Mouse (Mus musculus) embryonic facial prominence, embryonic 15.5 days (tissue): ENCODE data around the gene Prkch. TPM values are rescaled to one million over a fixed set of nuclear protein-coding genes. Genes with fewer than 3 reads are reported as not detected.

Experiments used
- ATAC-seq: fragments of 200-750 bp; cut with Nextera tagmentation; 2 replicates; pipeline ENCODE4 v1.8.0; 2017; ENCODE audit warnings: low read depth, moderate TSS enrichment; ENCODE audit not compliant: insufficient number of reproducible peaks, low FRiP score, low TSS enrichment
- H3K27ac ChIP-seq: fragments of 300-500 bp; sonication (generic); replicated peaks from 2 replicates; pipeline ENCODE4 v1.5.1; 2015; ENCODE audit warnings: mild to moderate bottlenecking, inconsistent platforms
- H3K27me3 ChIP-seq: fragments of 300-500 bp; sonication (generic); 2 replicates; pipeline ENCODE4 v1.6.1; 2015; ENCODE audit warnings: inconsistent platforms
- H3K36me3 ChIP-seq: fragments of 300-500 bp; sonication (generic); 2 replicates; pipeline ENCODE4 v1.6.1; 2015; ENCODE audit warnings: mild to moderate bottlenecking, inconsistent platforms
- H3K4me1 ChIP-seq: fragments of 300-500 bp; sonication (generic); 2 replicates; pipeline ENCODE4 v1.6.1; 2015; ENCODE audit warnings: inconsistent platforms
- H3K4me2 ChIP-seq: fragments of 300-500 bp; sonication (generic); replicated peaks from 2 replicates; pipeline ENCODE4 v1.6.1; 2015; ENCODE audit warnings: mild to moderate bottlenecking, inconsistent platforms
- H3K4me3 ChIP-seq: fragments of 300-500 bp; sonication (generic); replicated peaks from 2 replicates; pipeline ENCODE4 v1.5.1; 2015; ENCODE audit warnings: mild to moderate bottlenecking, inconsistent platforms
- H3K9ac ChIP-seq: fragments of 300-500 bp; sonication (generic); 2 replicates; pipeline ENCODE4 v1.6.1; 2015; ENCODE audit warnings: inconsistent platforms
- H3K9me3 ChIP-seq: fragments of 300-500 bp; sonication (generic); replicated peaks from 2 replicates; pipeline ENCODE4 v1.6.1; 2016; ENCODE audit warnings: inconsistent platforms
- WGBS: fragments of 180-500 bp; shearing (Covaris S2); methylation state at CpG from one replicate; pipeline ENCODE4 v1.1.7; 2015; 5-methylcytosine and 5-hydroxymethylcytosine counted together
- polyA plus RNA-seq: library from polyadenylated mRNA; unstranded; fragments of >200 nt; fragmentation: Nextera tagmentation; extraction: Ambion mirVana; gene quantifications from 2 replicates; pipeline ENCODE4 v1.2.1, GENCODE M21; 2015

Gene Prkch
- polyA plus RNA-seq, 1 experiment from 2014 or later, result 21.0 TPM

DNA sequence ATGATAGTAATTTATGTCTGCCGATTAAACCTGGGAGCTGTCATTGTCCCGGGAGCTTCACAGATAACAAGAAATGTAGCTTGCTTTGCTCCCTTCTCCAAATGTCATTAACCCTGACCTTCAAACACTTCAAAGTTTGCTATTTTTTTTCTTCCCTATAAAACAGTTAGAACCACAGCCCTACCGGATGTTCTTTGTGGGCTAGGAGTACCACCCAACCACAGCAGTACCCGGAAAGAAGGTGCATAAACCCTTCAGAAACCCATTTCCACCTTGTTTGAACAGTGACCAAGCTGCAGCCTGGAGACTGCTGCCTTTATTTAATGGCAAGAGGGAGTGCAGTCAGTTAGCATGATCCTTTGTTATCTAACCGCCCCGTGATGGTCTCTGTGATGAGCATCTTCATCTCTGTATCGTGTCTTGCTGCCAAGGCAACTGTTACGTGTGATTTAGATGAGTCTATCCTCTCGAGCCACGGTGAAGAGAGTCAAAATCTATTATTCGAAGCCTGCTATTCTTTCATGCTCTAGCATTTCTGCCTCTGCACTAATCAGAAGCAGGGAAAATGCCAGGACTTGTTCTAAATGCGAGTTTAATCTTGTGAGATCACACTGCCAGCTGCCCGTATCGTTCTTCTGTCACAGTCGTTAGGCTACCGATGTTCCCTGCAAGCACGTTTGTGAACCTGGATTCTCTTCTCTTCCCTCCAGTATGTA is 115.0 kb downstream of the Prkch start:
- 50% methylated on average over 17 of the region's 17 CpGs for WGBS
- Histone ChIP-seq H3K36me3 (no peaks in the 10 kb centered on the region), H3K9ac (no peak overlapping the region), H3K27ac (no peak overlapping the region), H3K4me1 (0 out of 2 replicates have a peak, but pooled peaks cover 14% of the 10 kb centered on the region), H3K4me2 (no peak overlapping the region), H3K27me3 (no peaks in the 10 kb centered on the region), H3K9me3 (no peaks in the 10 kb centered on the region), H3K4me3 (no peak overlapping the region)
- no peak for ATAC-seq

DNA sequence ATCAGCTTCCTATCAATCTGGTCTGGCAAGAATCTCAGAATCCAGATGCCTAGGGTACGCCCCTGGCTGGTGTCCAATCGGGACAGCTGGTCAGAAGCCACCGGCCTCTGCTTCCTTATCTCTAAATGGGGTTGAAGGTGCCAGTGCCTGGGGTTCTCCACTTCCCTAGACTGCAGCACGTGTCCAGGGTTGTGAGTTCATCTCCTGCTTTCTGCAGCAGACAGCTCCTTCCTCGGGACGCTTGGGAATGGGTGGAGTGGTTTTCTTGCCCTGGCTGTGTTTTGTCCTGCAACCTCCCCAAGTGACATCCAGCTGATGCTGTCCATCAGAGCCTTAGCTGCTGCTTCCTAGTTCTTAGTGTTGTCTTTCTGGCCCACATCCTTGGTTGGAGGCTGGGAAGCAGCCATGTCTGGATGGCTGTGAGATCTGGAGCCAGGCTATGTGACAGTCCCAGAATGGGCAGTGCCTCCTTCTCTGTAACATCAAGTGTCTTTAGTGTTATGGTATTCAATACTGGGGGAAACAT is 116.0 kb downstream of the Prkch start:
- Histone ChIP-seq H3K27ac (no peak overlapping the region), H3K9me3 (no peaks in the 10 kb centered on the region), H3K27me3 (no peaks in the 10 kb centered on the region), H3K36me3 (no peaks in the 10 kb centered on the region), H3K4me2 (no peak overlapping the region), H3K4me3 (no peak overlapping the region), H3K4me1 (0 out of 2 replicates have a peak, but pooled peaks cover 9% of the 10 kb centered on the region), H3K9ac (no peak overlapping the region)
- 67% methylated on average over 6 of the region's 6 CpGs for WGBS
- ATAC-seq, result no peak

DNA sequence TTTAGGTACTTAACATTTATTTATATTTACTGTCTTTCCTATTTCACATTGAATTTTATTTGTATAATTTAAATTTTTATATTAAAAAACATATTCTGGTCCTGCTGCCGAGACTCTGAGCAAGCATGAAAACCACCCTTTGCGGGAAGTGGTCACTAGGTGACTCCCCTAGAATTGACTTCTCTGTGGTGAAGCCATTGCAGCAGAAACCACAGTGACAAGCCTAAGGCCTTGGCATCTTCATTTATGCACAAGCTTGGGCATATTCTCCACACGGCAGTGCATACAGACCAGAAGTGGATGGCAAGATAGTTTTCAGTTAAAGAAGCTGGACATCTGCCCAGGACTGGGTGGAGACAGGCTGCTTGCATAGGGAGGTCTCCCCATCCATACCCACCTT is 117.4 kb downstream of the Prkch start:
- 83% methylated on average over 3 of the region's 3 CpGs for WGBS
- H3K9me3 ChIP-seq, result no peaks in the 10 kb centered on the region
- no peaks in the 10 kb centered on the region for H3K27me3 ChIP-seq
- H3K4me3 ChIP-seq, result no peak overlapping the region
- 0 out of 2 replicates have a peak, but pooled peaks cover 9% of the 10 kb centered on the region for H3K4me1 ChIP-seq
- no peak overlapping the region for H3K4me2 ChIP-seq
- no peaks in the 10 kb centered on the region for H3K36me3 ChIP-seq
- H3K27ac ChIP-seq, result no peak overlapping the region
- ATAC-seq, result no peak
- no peak overlapping the region for H3K9ac ChIP-seq

DNA sequence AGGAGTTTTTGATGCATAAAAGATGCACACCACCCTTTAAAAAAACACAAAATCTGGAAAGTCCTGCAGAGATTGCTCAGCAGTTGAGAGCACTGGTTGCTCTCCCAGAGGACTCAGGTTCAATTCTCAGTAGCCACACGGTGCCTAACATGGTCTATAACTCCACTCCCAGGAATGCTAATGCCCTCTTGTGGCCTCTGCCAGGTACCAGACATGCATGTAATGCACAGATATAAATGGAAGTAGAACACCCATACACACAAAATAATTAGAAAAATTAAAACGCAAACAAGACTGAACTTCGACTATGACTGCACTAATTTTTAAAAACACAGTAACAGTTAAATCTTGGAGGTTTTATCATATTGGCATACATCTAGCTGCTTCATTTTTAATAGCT is 119.8 kb downstream of the Prkch start:
- no peak overlapping the region for H3K9ac ChIP-seq
- no peaks in the 10 kb centered on the region for H3K27me3 ChIP-seq
- H3K4me1 ChIP-seq, result peaks cover 19% of the 10 kb centered on the region; the same call in 1 of the 2 replicates
- H3K9me3 ChIP-seq, result no peaks in the 10 kb centered on the region
- WGBS, result 82% methylated on average over 3 of the region's 3 CpGs
- no peak overlapping the region for H3K4me3 ChIP-seq
- H3K36me3 ChIP-seq, result no peaks in the 10 kb centered on the region
- ATAC-seq, result no peak
- H3K4me2 ChIP-seq, result no peak overlapping the region
- no peak overlapping the region for H3K27ac ChIP-seq

DNA sequence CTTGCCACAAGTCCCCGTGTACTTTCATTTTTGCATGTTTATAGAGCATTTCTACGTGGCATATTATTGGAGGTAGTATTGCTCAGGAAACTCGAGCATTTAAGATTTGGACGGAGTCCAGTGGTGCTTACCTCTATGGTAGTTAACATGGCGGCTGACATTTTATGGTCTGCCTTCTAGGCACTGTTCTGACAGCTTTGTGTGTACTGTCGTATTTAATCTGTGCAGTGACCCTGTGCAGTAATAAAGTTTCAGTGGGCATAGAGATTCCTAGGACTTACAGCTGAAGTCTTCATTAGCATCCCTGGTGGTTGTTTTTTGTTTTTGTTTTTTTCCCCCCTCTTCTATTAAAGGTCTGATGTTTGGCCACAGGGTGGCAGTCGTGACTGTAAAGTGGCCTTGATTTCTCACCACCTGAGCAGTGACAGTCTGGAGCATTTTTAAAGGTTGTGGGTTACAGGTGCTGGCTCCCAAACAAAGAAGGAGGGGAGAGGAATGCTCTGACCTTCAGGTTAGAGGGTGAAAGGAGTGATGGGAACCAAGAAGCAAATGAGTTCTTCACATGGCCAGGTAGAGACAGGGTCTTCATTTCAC is 120.6 kb downstream of the Prkch start:
- no peak for ATAC-seq
- H3K4me3 ChIP-seq, result no peak overlapping the region
- no peaks in the 10 kb centered on the region for H3K27me3 ChIP-seq
- H3K36me3 ChIP-seq, result no peaks in the 10 kb centered on the region
- no peak overlapping the region for H3K9ac ChIP-seq
- no peaks in the 10 kb centered on the region for H3K9me3 ChIP-seq
- H3K4me2 ChIP-seq, result no peak overlapping the region
- H3K27ac ChIP-seq, result no peak overlapping the region
- 38% methylated on average over 7 of the region's 7 CpGs for WGBS
- peaks cover 18% of the 10 kb centered on the region; the same call in 1 of the 2 replicates for H3K4me1 ChIP-seq

DNA sequence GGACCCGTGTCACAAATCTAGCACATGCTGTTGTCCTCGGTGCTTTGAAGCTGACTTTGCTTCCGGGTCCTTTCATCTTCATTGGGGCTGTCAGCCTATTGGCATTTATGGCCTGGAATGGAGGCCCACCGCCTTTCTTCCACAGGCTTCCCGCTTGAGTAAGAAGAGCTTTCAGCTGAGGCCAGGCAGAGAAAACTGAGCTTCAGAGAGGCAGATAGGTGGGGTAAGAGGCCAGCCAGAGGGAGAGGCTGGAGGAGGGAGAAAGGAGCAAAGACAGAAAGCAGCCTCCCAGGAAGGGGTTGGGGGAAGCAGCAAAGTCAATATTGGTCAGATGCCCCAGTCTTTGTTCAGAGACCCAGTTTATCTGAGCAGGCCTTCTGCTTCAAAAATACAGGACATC is 123.9 kb downstream of the Prkch start:
- H3K27ac ChIP-seq, result no peak overlapping the region
- H3K4me3 ChIP-seq, result no peak overlapping the region
- H3K27me3 ChIP-seq, result no peaks in the 10 kb centered on the region
- no peaks in the 10 kb centered on the region for H3K9me3 ChIP-seq
- no peak overlapping the region for H3K9ac ChIP-seq
- H3K4me2 ChIP-seq, result no peak overlapping the region
- no peaks in the 10 kb centered on the region for H3K36me3 ChIP-seq
- ATAC-seq, result no peak
- 44% methylated on average over 5 of the region's 5 CpGs for WGBS
- peaks cover 10% of the 10 kb centered on the region; the same call in 1 of the 2 replicates for H3K4me1 ChIP-seq

DNA sequence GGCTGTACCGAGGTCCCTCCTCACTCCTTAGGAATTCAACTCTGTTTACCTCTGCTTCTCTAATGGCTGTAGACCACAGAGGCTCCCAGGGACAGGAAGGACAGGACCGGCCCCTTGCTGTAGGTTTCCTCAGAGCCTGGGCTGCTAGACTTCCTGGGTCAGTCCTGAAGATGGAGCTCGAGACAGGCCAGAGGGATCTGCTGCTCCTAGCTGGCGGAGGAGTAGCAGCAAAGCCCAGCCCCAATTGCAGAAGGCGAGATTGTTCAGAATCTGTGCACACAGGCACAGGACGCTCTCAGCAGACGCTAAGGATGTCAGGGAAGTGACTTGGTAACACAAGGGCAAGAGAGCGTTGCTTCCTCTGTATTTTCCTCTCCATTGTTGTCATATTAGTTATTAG is 124.3 kb downstream of the Prkch start:
- Histone ChIP-seq H3K9ac (no peak overlapping the region), H3K4me1 (peaks cover 10% of the 10 kb centered on the region; the same call in 1 of the 2 replicates), H3K36me3 (no peaks in the 10 kb centered on the region), H3K4me2 (no peak overlapping the region), H3K27ac (no peak overlapping the region), H3K9me3 (no peaks in the 10 kb centered on the region), H3K27me3 (no peaks in the 10 kb centered on the region), H3K4me3 (no peak overlapping the region)
- 22% methylated on average over 8 of the region's 8 CpGs for WGBS
- peak; percentile 64; the same call in 1 of the 2 replicates for ATAC-seq

DNA sequence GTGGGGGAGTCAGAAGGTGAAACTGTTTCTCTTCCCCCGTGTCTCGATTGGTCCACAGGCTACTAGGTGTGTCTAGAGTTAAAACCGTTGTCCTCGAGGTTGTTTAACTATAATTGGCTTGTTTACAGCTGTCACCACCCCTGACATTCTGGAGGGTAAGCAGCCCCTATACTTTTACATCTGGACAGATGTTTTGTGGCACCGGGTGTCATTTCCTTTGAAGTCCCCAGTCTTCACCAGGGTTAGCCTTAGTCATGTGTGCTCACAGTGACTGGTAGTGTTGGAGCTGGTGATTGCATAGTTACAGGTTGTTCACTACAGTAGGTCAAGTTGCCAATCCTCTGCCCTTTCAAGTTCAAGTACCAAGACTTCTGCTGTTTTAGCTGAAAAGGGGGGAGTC is 126.2 kb downstream of the Prkch start:
- no peaks in the 10 kb centered on the region for H3K36me3 ChIP-seq
- H3K4me2 ChIP-seq, result no peak overlapping the region
- no peaks in the 10 kb centered on the region for H3K9me3 ChIP-seq
- no peak for ATAC-seq
- 62% methylated on average over 5 of the region's 5 CpGs for WGBS
- no peaks in the 10 kb centered on the region for H3K27me3 ChIP-seq
- no peak overlapping the region for H3K9ac ChIP-seq
- H3K27ac ChIP-seq, result no peak overlapping the region
- peaks cover 10% of the 10 kb centered on the region; the same call in 1 of the 2 replicates for H3K4me1 ChIP-seq
- H3K4me3 ChIP-seq, result no peak overlapping the region

DNA sequence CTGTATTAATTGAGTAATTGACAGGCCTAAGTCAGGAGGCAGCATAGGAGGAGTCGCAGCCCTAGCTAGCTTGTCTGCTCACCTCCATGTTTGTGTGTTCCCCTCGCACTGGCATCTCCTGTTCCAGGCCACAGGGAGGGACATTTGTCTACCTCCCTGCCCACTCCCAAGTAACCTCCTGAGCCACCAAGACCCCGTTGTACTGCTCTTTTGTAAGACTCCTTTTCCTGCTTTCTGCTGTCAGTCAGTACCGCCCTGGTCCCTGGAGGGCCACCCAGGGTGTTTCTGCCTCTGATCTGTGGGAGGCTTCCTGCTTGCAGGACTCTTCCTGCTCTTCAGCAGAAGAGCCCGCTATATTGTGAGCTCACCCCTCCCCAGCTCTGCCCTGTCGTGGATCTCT is 127.5 kb downstream of the Prkch start:
- Histone ChIP-seq H3K9me3 (no peaks in the 10 kb centered on the region), H3K4me1 (peaks cover 10% of the 10 kb centered on the region; the same call in 1 of the 2 replicates), H3K27ac (no peak overlapping the region), H3K36me3 (no peaks in the 10 kb centered on the region), H3K27me3 (no peaks in the 10 kb centered on the region), H3K4me2 (no peak overlapping the region), H3K9ac (no peak overlapping the region), H3K4me3 (no peak overlapping the region)
- WGBS, result 36% methylated on average over 6 of the region's 6 CpGs
- no peak for ATAC-seq

DNA sequence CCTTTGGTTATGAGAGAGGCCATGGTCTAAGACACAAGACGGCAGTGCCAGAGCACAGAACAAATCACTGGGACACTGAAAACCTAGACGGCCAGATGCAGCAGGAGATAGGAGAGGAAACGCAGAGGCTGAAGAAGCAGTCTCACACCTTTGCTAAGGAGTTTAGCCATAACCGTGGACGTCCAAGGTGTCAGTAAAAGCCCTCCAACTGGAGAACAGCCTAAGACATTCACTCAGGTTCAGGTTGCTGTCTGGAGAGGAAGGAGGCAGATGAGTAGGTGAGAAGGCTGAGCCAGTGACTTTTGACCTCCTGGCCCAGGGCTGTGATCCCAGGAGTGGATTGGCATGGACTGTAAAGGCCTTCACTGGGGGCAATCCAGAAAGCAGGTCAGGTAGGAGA is 130.0 kb downstream of the Prkch start:
- no peaks in the 10 kb centered on the region for H3K36me3 ChIP-seq
- no peak overlapping the region for H3K27ac ChIP-seq
- H3K9ac ChIP-seq, result no peak overlapping the region
- H3K27me3 ChIP-seq, result no peaks in the 10 kb centered on the region
- WGBS, result 88% methylated on average over 5 of the region's 5 CpGs
- H3K4me2 ChIP-seq, result no peak overlapping the region
- H3K9me3 ChIP-seq, result no peaks in the 10 kb centered on the region
- H3K4me1 ChIP-seq, result no peaks in the 10 kb centered on the region
- ATAC-seq, result no peak
- H3K4me3 ChIP-seq, result no peak overlapping the region

DNA sequence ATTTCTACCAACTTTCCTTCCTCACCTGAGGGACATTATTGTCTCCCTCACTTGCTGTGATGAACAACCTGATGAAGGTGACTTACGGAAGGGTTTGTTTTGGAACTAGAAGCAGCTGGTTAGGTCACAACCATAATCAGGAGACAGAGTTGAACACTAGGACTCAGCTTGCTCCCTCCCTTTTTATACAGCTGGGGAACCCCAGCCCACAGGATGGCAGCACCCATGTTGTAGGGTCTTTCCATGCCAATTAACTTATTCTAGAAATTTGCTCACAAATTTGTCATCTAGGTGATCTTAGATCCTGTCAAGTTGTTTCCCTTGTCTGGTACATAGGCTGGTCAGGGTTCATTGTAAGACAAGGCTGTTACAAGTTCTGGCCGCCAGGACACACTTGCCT is 130.7 kb downstream of the Prkch start:
- ATAC-seq, result no peak
- Histone ChIP-seq H3K9ac (no peak overlapping the region), H3K4me2 (no peak overlapping the region), H3K36me3 (no peaks in the 10 kb centered on the region), H3K27me3 (no peaks in the 10 kb centered on the region), H3K4me3 (no peak overlapping the region), H3K4me1 (no peaks in the 10 kb centered on the region), H3K9me3 (no peaks in the 10 kb centered on the region), H3K27ac (no peak overlapping the region)
- WGBS, result 87% methylated on average over 2 of the region's 2 CpGs
